Mouse (Mus musculus): Measurements from ENCODE around the gene Aff1. TPM values are rescaled to one million over a fixed set of nuclear protein-coding genes. Genes with fewer than 3 reads are reported as not detected.

The Aff1 gene
- polyA plus RNA-seq, 1 experiment, result 7.5 TPM

- no peak for DNase-seq (ENCODE audit: low read depth, low spot score)
- 80% methylated on average over 2 of the region's 2 CpGs for WGBS
Observed at GRCm38 (mm10) chr5:103741992-103742391, 49.8 kb downstream of the Aff1 start.

GRCm38 (mm10) chr5:103744531-103744930, 52.4 kb downstream of the Aff1 start:
- peak; percentile 81 for DNase-seq (ENCODE audit: low read depth, low spot score)
- WGBS, result 27% methylated on average over 6 of the region's 6 CpGs

DNA sequence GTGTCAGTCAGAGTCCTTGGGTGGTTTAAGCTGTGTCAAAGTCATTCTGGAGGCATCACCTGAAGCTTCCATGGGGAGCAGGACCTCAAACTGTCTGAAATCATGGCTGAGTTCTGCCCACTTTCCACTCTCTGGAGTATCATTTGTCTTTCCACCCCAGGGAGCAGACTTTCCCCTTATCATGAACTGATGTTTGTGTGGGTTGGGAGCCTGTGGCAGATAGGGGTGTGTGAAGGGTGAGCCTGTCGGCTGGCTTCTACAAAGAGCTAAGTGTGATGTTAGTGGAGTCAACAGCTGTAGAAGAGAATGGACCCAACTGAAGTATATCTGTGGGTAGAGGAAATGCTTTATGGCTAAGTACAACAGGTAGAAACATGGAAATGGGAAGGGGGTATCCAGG, 53.5 kb downstream of the Aff1 start:
- WGBS, result 65% methylated on average over 1 of the region's 1 CpGs
- no peak for DNase-seq (ENCODE audit: low read depth, low spot score)

DNA sequence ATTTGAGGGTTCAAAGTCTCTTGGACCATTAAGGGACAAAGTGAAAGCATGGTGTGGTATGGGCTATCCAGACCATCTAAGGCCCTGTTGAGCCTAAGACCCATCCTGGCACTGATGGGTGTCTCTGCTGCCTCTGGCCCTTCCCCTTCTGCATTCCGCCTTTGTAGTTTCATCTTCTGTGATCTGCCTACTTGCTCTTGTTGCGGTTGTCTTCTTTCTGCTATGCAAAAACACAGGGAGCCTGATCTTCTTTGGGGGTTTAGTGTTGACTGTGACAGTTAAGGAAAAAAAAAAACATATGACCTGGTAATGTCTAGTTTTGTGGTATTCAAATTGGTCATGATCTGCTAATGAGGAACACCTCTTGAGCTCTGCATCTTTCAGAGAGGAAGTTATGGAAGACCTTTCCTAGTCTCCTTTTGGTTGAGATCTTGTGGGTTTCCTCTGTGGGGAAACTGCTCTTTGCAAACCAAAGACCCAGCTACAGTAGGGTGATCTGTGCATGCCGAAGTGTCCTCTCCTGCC, 54.4 kb downstream of the Aff1 start:
- 89% methylated on average over 3 of the region's 3 CpGs for WGBS
- DNase-seq (ENCODE audit: low read depth, low spot score), result no peak

GRCm38 (mm10) chr5:103747098-103747497, 54.9 kb downstream of the Aff1 start:
- 50% methylated on average over 2 of the region's 2 CpGs for WGBS
- no peak for DNase-seq (ENCODE audit: low read depth, low spot score)

DNA sequence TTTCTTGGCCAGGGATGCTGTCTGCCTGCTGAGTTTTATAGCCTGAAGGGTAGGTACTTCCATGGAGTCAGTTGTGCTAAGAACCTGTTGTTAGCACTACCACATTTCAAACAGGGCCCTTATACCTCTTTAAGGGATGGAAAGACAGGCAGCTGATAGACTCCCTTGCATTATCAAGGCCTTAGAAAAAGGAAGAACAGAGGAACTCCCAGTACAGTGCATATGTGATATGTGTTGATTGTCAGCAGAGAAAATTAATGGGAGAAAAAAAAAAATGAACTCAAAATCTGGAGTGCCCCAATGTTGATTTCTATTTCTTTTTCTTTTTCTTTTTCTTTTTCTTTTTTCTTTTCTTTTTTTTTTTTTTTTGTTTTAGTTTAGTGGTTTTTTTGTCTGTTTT, 56.2 kb downstream of the Aff1 start:
- no peak for DNase-seq (ENCODE audit: low read depth, low spot score)

DNA sequence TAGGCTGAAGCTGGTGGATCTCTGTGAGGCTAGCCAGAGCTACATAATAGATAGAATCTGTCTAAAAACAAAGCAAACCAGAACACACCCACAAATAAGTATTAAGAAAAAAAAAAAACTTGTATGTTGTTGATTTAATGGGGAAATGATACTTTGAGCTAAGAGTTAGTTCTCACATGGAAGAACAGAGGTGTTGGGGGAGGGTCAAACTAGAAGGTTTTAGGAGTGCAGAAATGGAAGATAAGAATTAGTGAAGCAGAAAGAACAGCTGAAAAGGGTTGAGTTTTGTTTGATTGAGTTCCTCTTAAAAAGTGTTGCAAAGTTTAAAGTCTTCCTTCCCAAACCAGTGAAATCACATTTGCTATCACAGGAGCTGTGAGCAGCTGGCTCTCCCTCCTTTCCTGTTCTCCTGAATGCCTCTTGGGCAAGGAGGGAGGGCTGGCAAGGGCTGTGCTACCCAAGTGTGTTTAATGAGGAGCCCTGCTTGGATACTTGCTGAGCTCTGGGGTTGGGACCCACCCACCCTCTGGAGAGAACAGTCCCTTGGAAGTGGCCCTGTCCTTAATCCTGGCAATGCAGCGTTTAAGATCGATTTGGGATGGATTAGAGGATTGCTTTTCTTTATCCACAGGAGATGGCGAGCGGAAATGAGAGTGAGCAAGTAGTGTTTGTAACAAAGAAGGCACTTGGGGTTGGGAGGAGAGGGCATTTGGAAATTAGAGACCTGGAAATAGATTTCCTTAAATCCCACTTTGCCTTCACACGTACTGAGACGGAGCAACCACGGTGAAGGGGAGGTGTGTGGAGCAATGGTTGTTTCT, 57.5 kb downstream of the Aff1 start:
- DNase-seq (ENCODE audit: low read depth, low spot score), result no peak
- 84% methylated on average over 7 of the region's 7 CpGs for WGBS

DNA sequence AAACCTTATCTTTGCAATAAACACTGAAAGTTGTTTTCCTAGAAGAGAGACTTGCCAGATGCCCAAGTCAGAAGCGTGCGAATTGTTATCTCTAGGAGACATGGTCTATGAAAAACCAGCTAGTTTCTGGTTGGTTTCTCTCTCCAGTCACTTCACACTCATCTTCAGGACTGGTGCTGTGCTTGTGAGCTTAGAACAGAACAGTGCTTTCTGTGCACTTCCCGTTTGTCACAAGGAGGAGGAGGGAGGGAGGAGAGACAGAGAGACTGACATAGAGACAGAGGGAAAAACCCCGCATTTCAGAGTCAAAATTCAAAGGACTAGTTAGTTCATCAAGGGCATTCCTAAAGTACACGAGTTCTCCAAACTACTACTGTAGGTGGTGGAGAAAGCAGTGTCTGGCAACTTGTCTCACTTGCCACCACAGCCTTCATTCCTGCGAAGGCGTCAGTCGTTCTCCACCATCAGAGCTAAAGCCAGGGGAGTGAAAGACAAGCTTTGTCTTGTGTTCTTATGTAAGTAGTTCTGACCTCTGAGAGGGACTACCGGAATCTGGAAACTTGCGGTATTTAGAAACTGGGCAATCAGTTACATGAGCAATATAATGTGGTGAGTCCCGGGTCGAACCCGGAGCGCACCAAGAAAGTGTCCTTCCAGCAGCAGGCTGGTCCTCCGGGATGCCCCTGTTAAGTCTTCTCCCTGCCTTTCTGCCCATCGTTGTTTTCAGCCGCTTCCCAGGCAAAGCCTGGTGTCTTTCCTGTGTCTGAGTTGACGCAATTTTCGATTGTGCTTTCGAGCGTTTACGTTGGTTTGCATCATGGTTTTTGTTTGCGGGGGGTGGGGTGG, 60.7 kb downstream of the Aff1 start:
- 1% methylated on average over 23 of the region's 23 CpGs for WGBS
- DNase-seq (ENCODE audit: low read depth, low spot score), result no peak

GRCm38 (mm10) chr5:103753511-103754329, 61.5 kb downstream of the Aff1 start:
- no peak for DNase-seq (ENCODE audit: low read depth, low spot score)
- under 1% methylated on average over 86 of the region's 86 CpGs for WGBS

GRCm38 (mm10) chr5:103754330-103755134, 62.4 kb downstream of the Aff1 start:
- under 1% methylated on average over 41 of the region's 42 CpGs for WGBS
- no peak for DNase-seq (ENCODE audit: low read depth, low spot score)

DNA sequence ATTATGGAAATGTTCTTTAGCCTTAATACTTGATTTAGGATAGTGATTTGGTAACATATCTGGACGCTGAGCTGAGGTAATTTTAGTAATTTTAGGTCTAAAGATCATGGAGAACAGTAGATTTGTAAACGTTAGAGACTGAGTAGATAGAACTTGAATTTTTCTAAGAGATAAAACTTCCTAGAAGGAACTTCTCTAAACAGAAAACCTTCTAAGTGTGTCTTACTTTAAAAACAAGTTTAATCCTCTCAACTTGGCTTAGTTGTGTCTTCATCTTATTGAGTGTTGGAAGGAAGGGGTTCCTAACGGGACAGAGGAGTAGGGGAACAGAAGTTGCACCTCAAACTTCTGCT, 62.9 kb downstream of the Aff1 start:
- no peak for DNase-seq (ENCODE audit: low read depth, low spot score)

DNA sequence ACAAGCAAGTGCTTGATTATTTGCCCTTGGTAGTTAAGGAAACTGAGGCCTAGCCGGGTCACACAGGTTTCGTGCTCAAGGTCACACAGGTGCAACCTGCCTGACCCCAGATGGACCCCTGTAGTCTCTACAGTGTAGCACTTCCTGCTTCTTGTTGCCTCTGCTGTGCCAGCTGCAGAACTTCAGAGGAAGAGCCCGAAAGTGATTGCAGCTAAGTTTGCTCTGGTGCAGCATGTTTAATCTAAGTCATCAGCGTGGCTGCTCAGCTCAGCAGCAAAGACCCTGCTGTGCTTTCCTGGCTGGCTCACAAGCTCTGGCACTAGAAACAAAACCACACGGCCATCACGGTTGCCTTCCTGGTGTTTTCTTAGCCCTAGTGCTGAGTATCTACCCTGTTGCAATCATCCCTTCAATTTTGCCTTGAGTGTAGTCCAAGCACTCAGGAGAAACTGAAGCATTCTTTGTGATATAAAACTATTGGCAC, 64.1 kb downstream of the Aff1 start:
- no peak for DNase-seq (ENCODE audit: low read depth, low spot score)
- 16% methylated on average over 6 of the region's 6 CpGs for WGBS

More for the DNA sequence above, 62.9 kb downstream of the Aff1 start:
- WGBS, result 10% methylated on average over 3 of the region's 3 CpGs

GRCm38 (mm10) chr5:103758491-103758890, 66.3 kb downstream of the Aff1 start:
- no peak for DNase-seq (ENCODE audit: low read depth, low spot score)
- WGBS, result 50% methylated on average over 4 of the region's 4 CpGs

DNA sequence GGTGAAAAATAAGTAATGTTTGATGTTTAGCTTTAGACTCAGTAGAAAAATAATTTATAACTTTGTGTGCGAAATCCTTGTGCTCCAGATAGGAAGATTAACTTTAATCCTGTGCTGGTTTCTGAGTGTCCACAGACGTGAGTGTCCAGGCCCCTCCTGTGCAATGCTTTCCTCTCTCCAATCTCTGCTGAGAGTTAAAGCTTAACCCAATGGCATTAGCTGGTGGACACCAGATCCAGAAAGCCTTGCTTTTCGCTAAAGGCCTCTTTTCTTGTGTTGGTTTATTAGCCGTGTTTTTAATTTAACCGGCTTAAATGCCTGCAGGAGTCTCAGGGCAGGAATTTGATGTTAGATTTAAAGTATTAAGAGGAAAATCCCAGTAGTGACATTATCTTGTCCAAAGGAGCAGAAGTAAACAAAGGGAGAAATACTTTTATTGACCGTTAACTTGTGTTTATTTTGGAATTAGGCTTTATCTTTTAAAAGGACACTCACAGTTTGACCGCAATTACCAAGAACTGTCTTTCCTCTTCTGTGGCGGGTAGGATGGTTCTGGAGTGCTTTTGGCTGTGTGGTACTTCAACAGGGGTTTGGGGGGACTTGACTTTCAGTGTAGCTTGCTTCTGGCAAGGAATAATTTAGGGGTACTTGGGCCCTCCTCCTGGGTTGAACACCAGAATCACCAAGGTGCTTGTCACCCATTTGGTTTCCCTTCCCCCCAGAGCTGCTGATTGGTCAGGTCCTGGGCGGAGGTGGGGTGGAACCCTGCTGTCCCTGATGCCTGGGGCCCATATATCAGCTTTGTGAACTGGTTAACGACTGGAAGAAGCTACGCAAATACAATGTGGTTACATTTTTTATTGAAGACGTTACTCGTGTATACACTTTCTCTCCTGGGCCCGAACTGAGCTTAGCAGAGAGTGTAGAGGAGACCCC, 67.6 kb downstream of the Aff1 start:
- WGBS, result 22% methylated on average over 14 of the region's 14 CpGs
- no peak for DNase-seq (ENCODE audit: low read depth, low spot score)

DNA sequence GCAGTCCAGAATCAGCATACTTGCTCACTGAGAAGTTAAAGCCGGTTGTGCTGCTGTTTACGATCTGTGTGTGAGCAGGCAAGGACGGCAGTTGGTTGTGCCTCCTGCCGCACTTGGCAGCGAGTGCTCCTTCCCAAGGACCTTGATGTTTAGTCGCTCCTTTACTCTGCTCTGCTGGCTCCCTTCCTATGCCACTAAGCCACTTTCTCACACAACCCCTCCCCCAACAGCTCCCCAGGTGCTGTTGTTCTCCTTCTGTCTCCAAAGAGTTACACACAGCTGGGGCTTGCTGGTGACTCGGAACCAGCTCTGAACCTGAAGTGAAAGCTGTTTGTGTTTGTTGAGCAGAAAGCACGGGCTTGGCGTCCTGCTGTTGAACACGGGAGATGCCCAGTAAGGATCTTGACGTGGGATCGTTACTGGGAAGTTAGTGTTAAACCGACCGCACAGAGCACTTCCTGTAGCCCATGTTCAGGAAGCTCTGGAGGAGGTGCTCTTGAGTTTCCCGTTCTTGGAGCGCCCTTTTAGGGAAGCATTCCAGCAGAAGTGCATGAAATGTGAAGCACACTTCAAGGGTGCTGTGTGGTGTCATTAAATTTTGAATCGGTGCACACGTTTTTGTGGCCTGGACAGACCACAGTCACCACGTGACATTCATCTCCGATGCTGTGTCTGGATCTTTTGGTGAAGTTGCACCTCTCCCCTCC, 68.4 kb downstream of the Aff1 start:
- WGBS, result 1% methylated on average over 20 of the region's 20 CpGs
- no peak for DNase-seq (ENCODE audit: low read depth, low spot score)

- DNase-seq (ENCODE audit: low read depth, low spot score), result no peak
- 67% methylated on average over 7 of the region's 7 CpGs for WGBS
Observed at GRCm38 (mm10) chr5:103761754-103762153, 69.6 kb downstream of the Aff1 start.

GRCm38 (mm10) chr5:103762850-103763254, 70.7 kb downstream of the Aff1 start:
- no peak for DNase-seq (ENCODE audit: low read depth, low spot score)
- 69% methylated on average over 4 of the region's 4 CpGs for WGBS

Data from large intestine, adult 2 months (tissue).